Mouse (Mus musculus): ENCODE data around the gene Axl. TPM values are rescaled to one million over a fixed set of nuclear protein-coding genes. Genes with fewer than 3 reads are reported as not detected.
A peak's percentile ranks its signal among the peaks of the same experiment; 100 is the strongest.

Axl gene
- polyA plus RNA-seq, 1 experiment from 2014 or later = 38.9 TPM

DNA sequence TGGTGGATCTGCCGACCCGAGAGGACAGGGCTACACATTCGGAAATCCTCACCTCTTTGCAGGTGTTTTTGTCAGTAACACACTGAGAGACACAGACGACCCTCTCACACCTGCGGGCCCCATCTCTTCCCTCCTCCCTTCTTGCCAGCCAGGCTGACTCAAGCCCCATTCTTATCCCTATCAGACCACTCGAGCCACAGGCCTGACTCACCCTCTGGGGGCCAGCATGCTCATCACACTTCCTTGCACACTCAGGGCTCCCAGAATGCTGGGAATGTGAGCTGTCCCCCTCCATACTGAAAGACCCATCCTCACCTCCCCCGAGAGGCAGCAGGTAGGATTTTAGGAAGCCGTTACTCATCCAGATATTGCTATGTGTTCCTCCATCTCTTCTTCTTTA lies 4.8 kb downstream of the Axl start:
- no peak for ATAC-seq (ENCODE audit: insufficient number of reproducible peaks, insufficient read depth, low FRiP score, low read depth)
- Histone ChIP-seq H3K36me3 (ENCODE audit: control insufficient read depth, insufficient read depth, low read length) (peaks cover 5% of the 10 kb centered on the region; the same call in 1 of the 2 replicates), H3K4me3 (ENCODE audit: control insufficient read depth in 1 of 2, insufficient read depth in 1 of 2, low read depth in 1 of 2, low read length in 2 of 2) (no peak overlapping the region), H3K9me3 (ENCODE audit: control insufficient read depth, low read length) (no peaks in the 10 kb centered on the region), H3K27me3 (ENCODE audit: control insufficient read depth, insufficient read depth, low read length) (no peaks in the 10 kb centered on the region), H3K4me1 (ENCODE audit: control insufficient read depth in 2 of 2, insufficient read depth in 2 of 2, low read length in 2 of 2) (peaks cover 24 to 42% of the 10 kb centered on the region in 2 experiments), H3K4me2 (ENCODE audit: low read length) (no peak overlapping the region), H3K9ac (ENCODE audit: low read length) (no peak overlapping the region), H3K27ac (replicated peaks in 1 of 2; ENCODE audit: control insufficient read depth in 1 of 2, insufficient read depth in 1 of 2, low read depth in 2 of 2, low read length in 2 of 2) (no peak overlapping the region)
- 32% methylated on average over 8 of the region's 8 CpGs for WGBS

DNA sequence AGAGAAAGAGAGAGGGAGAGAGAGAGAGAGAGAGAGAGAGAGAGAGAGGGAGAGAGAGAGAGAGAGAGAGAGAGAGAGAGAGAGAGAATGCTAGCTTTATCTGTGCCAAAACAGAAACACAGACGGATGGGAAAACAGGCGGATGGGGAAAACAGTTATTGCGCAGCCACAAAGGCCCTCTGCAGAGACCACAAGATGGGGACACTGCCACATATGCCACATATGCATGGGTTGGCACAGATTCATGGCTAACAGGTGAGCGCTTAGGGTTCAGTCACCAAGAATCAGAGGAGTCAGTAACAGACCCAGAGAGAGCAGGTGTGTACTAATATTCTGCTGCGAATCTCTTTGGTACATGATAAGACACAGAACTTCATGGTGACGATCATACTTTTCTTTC lies 5.8 kb downstream of the Axl start:
- Histone ChIP-seq H3K9ac (ENCODE audit: low read length) (no peak overlapping the region), H3K4me2 (ENCODE audit: low read length) (no peak overlapping the region), H3K27ac (replicated peaks in 1 of 2; ENCODE audit: control insufficient read depth in 1 of 2, insufficient read depth in 1 of 2, low read depth in 2 of 2, low read length in 2 of 2) (no peak overlapping the region), H3K36me3 (ENCODE audit: control insufficient read depth, insufficient read depth, low read length) (peaks cover 15% of the 10 kb centered on the region), H3K9me3 (ENCODE audit: control insufficient read depth, low read length) (no peaks in the 10 kb centered on the region), H3K27me3 (ENCODE audit: control insufficient read depth, insufficient read depth, low read length) (no peaks in the 10 kb centered on the region), H3K4me3 (ENCODE audit: control insufficient read depth in 1 of 2, insufficient read depth in 1 of 2, low read depth in 1 of 2, low read length in 2 of 2) (no peak overlapping the region), H3K4me1 (ENCODE audit: control insufficient read depth in 2 of 2, insufficient read depth in 2 of 2, low read length in 2 of 2) (peaks cover 22 to 39% of the 10 kb centered on the region in 2 experiments)
- ATAC-seq (ENCODE audit: insufficient number of reproducible peaks, insufficient read depth, low FRiP score, low read depth) = no peak
- 64% methylated on average over 6 of the region's 6 CpGs for WGBS

DNA sequence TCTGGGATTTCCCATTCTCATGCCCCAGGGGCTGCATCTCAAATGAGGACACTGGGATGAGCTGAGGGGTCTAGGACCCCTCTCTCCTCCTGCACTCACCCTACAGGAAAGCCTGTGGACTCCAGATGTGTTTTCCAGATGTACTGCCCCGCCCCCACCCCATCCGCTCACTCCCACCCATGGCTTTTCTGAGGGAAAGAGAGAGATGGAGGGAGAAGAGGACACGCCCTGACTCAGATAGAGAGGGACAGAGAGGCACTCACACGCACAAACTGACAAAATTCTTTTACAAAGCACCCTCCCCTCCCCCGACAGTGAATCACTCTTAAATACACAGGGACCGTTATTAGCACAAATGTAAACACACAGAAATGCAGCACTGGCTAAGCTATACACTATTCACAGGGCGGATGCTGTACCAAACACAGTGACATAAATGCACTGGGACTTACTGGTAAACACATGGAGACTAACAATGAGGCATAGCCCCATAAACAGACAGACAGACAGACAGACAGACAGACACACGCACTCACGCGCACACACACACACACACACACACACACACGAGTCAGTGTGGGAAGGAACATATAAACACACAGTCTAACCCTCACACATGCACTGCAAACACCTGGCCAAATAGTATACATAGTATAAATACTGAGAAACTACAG lies 6.4 kb downstream of the Axl start:
- Histone ChIP-seq H3K27ac (replicated peaks in 1 of 2; ENCODE audit: control insufficient read depth in 1 of 2, insufficient read depth in 1 of 2, low read depth in 2 of 2, low read length in 2 of 2) (peak overlapping the region in 1 of 2 experiments; percentile 59; a peak in 2 of 4 replicates), H3K27me3 (ENCODE audit: control insufficient read depth, insufficient read depth, low read length) (no peaks in the 10 kb centered on the region), H3K4me1 (ENCODE audit: control insufficient read depth in 2 of 2, insufficient read depth in 2 of 2, low read length in 2 of 2) (peaks cover 16 to 33% of the 10 kb centered on the region in 2 experiments), H3K9ac (ENCODE audit: low read length) (peak overlapping the region; percentile 66), H3K36me3 (ENCODE audit: control insufficient read depth, insufficient read depth, low read length) (peaks cover 17% of the 10 kb centered on the region), H3K4me3 (ENCODE audit: control insufficient read depth in 1 of 2, insufficient read depth in 1 of 2, low read depth in 1 of 2, low read length in 2 of 2) (peak overlapping the region; percentile 31 to 34), H3K9me3 (ENCODE audit: control insufficient read depth, low read length) (no peaks in the 10 kb centered on the region), H3K4me2 (ENCODE audit: low read length) (peak overlapping the region; percentile 85)
- WGBS = 43% methylated on average over 11 of the region's 11 CpGs
- peak; percentile 28; the same call in 1 of the 2 replicates for ATAC-seq (ENCODE audit: insufficient number of reproducible peaks, insufficient read depth, low FRiP score, low read depth)

DNA sequence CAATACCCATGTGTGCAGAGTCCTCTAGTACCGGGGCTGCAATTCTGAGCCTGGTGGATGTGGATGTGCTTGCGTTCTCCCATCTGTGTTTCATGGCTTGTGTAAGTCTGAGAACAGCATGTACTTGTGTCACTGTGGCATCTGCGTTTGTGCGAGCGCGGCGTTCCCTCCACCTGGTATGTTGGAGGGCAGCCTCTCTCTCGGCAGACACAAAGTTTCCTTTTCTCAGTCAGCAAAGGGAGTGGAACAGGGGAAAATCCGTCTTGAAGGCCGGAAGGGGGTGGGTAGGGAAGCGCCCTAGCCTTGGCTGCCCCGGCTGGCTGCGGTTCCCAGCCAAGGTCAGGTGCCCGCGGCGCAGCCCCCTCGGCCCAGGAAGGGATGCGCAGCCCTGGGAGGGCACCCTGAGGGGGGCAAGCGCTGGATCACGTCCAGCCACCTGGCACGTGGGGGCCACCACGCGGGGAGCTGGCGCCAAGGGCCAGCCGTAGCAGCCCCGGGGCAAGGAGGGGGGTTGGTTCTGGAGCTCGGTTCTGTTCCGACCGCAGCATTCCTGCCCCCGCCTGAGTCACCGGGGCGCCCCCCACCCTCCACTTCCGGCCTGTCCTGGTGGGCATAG lies 7.1 kb downstream of the Axl start:
- Histone ChIP-seq H3K4me1 (ENCODE audit: control insufficient read depth in 2 of 2, insufficient read depth in 2 of 2, low read length in 2 of 2) (peaks cover 12 to 27% of the 10 kb centered on the region in 2 experiments), H3K9ac (ENCODE audit: low read length) (peak overlapping the region; percentile 66), H3K9me3 (ENCODE audit: control insufficient read depth, low read length) (no peaks in the 10 kb centered on the region), H3K4me2 (ENCODE audit: low read length) (peak overlapping the region; percentile 85), H3K36me3 (ENCODE audit: control insufficient read depth, insufficient read depth, low read length) (peaks cover 17% of the 10 kb centered on the region), H3K27ac (replicated peaks in 1 of 2; ENCODE audit: control insufficient read depth in 1 of 2, insufficient read depth in 1 of 2, low read depth in 2 of 2, low read length in 2 of 2) (peak overlapping the region in 1 of 2 experiments; percentile 59; a peak in 2 of 4 replicates), H3K4me3 (ENCODE audit: control insufficient read depth in 1 of 2, insufficient read depth in 1 of 2, low read depth in 1 of 2, low read length in 2 of 2) (peak overlapping the region; percentile 31 to 34), H3K27me3 (ENCODE audit: control insufficient read depth, insufficient read depth, low read length) (no peaks in the 10 kb centered on the region)
- peak; percentile 31; the same call in 1 of the 2 replicates for ATAC-seq (ENCODE audit: insufficient number of reproducible peaks, insufficient read depth, low FRiP score, low read depth)
- WGBS = 13% methylated on average over 30 of the region's 33 CpGs

DNA sequence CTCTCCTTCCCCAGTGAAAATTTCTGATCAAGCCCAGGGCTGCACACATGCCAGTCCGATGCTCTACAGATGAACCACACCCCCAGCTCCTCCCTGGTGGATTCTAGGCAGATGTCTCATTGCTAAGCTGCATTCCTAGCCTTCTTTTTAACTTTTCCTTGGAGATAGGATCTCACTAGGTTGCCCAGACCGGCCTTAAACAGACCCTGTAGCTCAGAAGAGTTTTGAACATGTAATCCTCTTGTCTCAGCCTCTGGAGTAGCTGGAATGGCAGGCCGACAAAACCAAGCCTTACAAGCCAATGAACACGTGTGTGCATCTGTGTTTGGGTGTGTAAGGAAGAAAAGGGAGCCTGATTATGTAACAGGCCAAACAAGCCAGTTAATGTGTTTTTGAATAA lies 7.8 kb downstream of the Axl start:
- 61% methylated on average over 4 of the region's 4 CpGs for WGBS

DNA sequence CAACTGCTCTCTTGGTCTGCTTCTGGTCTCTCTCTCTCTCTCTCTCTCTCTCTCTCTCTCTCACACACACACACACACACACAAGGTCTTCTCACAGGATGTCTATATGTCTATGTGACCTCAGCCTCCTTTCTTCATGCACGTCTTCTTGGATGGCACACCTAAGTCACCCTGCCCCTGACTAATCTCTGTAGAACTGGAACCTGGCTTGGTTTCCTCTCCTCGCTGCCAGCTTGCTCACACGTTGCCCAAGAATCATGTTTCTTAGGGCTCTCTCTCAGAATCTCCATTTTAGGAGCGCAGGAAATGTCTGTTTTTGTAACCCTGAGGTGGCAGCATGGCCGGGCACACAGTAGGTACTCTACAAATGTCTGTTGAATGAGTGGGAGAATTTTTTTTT lies 8.5 kb downstream of the Axl start:
- peaks cover 24% of the 10 kb centered on the region for H3K36me3 ChIP-seq (ENCODE audit: control insufficient read depth, insufficient read depth, low read length)
- 83% methylated on average over 5 of the region's 5 CpGs for WGBS
- no peak overlapping the region for H3K4me3 ChIP-seq (ENCODE audit: control insufficient read depth in 1 of 2, insufficient read depth in 1 of 2, low read depth in 1 of 2, low read length in 2 of 2)
- no peaks in the 10 kb centered on the region for H3K9me3 ChIP-seq (ENCODE audit: control insufficient read depth, low read length)
- H3K4me1 ChIP-seq (ENCODE audit: control insufficient read depth in 2 of 2, insufficient read depth in 2 of 2, low read length in 2 of 2) = peaks cover 12 to 27% of the 10 kb centered on the region in 2 experiments
- no peak for ATAC-seq (ENCODE audit: insufficient number of reproducible peaks, insufficient read depth, low FRiP score, low read depth)
- H3K9ac ChIP-seq (ENCODE audit: low read length) = no peak overlapping the region
- H3K27ac ChIP-seq (replicated peaks in 1 of 2; ENCODE audit: control insufficient read depth in 1 of 2, insufficient read depth in 1 of 2, low read depth in 2 of 2, low read length in 2 of 2) = no peak overlapping the region
- no peak overlapping the region for H3K4me2 ChIP-seq (ENCODE audit: low read length)
- H3K27me3 ChIP-seq (ENCODE audit: control insufficient read depth, insufficient read depth, low read length) = no peaks in the 10 kb centered on the region

More for the DNA sequence above, 7.8 kb downstream of the Axl start:
- no peaks in the 10 kb centered on the region for H3K9me3 ChIP-seq (ENCODE audit: control insufficient read depth, low read length)
- H3K27ac ChIP-seq (replicated peaks in 1 of 2; ENCODE audit: control insufficient read depth in 1 of 2, insufficient read depth in 1 of 2, low read depth in 2 of 2, low read length in 2 of 2) = no peak overlapping the region; a peak in 1 of 4 replicates
- no peak overlapping the region for H3K9ac ChIP-seq (ENCODE audit: low read length)
- H3K4me1 ChIP-seq (ENCODE audit: control insufficient read depth in 2 of 2, insufficient read depth in 2 of 2, low read length in 2 of 2) = peaks cover 12 to 27% of the 10 kb centered on the region in 2 experiments
- ATAC-seq (ENCODE audit: insufficient number of reproducible peaks, insufficient read depth, low FRiP score, low read depth) = no peak
- H3K36me3 ChIP-seq (ENCODE audit: control insufficient read depth, insufficient read depth, low read length) = peaks cover 22% of the 10 kb centered on the region
- no peaks in the 10 kb centered on the region for H3K27me3 ChIP-seq (ENCODE audit: control insufficient read depth, insufficient read depth, low read length)
- H3K4me3 ChIP-seq (ENCODE audit: control insufficient read depth in 1 of 2, insufficient read depth in 1 of 2, low read depth in 1 of 2, low read length in 2 of 2) = no peak overlapping the region
- no peak overlapping the region; the same call in 1 of the 2 replicates for H3K4me2 ChIP-seq (ENCODE audit: low read length)

DNA sequence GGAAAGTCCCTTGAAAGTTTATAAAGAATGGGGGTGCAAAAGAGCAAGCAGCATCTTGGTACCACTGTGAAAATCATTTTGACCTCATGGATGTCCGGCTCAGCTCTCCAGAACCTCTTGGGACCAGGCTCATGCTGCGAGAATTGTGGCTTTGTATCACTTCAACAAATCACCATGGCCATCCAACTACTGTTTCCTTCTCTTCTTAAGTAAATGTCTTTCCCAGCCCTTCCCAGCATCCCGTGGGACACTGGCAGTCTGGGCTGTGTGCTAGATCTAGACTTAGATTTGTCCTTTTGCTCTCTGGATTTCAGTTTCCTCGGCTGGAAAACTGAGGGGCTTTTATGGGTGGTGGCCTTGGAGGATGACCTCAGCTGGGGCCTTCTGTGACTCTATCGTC lies 20.3 kb downstream of the Axl start:
- no peak for ATAC-seq (ENCODE audit: insufficient number of reproducible peaks, insufficient read depth, low FRiP score, low read depth)

More for the DNA sequence above, 20.3 kb downstream of the Axl start:
- Histone ChIP-seq H3K9me3 (ENCODE audit: control insufficient read depth, low read length) (no peaks in the 10 kb centered on the region), H3K4me2 (ENCODE audit: low read length) (no peak overlapping the region), H3K4me1 (ENCODE audit: control insufficient read depth in 2 of 2, insufficient read depth in 2 of 2, low read length in 2 of 2) (no peaks in the 10 kb centered on the region; a peak in 1 of 4 replicates), H3K27ac (replicated peaks in 1 of 2; ENCODE audit: control insufficient read depth in 1 of 2, insufficient read depth in 1 of 2, low read depth in 2 of 2, low read length in 2 of 2) (no peak overlapping the region), H3K4me3 (ENCODE audit: control insufficient read depth in 1 of 2, insufficient read depth in 1 of 2, low read depth in 1 of 2, low read length in 2 of 2) (no peak overlapping the region), H3K9ac (ENCODE audit: low read length) (no peak overlapping the region), H3K36me3 (ENCODE audit: control insufficient read depth, insufficient read depth, low read length) (peaks cover 74% of the 10 kb centered on the region), H3K27me3 (ENCODE audit: control insufficient read depth, insufficient read depth, low read length) (no peaks in the 10 kb centered on the region)
- WGBS = 88% methylated on average over 5 of the region's 5 CpGs

All from heart, embryonic 14.5 days (tissue).